Mouse (Mus musculus): Measurements from ENCODE around the gene Nrp2. TPM values are rescaled to one million over a fixed set of nuclear protein-coding genes. Genes with fewer than 3 reads are reported as not detected.
A peak's percentile ranks its signal among the peaks of the same experiment; 100 is the strongest.

The Nrp2 gene
- polyA plus RNA-seq, 1 experiment from 2014 or later, result 10.5 TPM

- Histone ChIP-seq H3K4me3 (no peak overlapping the region), H3K27me3 (ENCODE audit: poor library complexity, severe bottlenecking) (peaks cover 49% of the 10 kb centered on the region), H3K4me1 (peaks cover 58% of the 10 kb centered on the region), H3K9me3 (no peaks in the 10 kb centered on the region), H3K36me3 (replicated peaks) (peaks cover 8% of the 10 kb centered on the region; the same call in 1 of the 2 replicates), H3K27ac (peak overlapping the region; percentile 30; the same call in 1 of the 2 replicates)
- DNase-seq (ENCODE audit: extremely low spot score, low spot score), result no peak
- WGBS, result 75% methylated on average over 3 of the region's 3 CpGs
Observed at GRCm38 (mm10) chr1:62720176-62720575, 17.1 kb downstream of the Nrp2 start.

GRCm38 (mm10) chr1:62720727-62721705, 17.9 kb downstream of the Nrp2 start:
- H3K4me1 ChIP-seq, result peaks cover 55% of the 10 kb centered on the region
- DNase-seq (ENCODE audit: extremely low spot score, low spot score), result no peak
- 55% methylated on average over 13 of the region's 13 CpGs for WGBS
- H3K4me3 ChIP-seq, result no peak overlapping the region
- no peaks in the 10 kb centered on the region for H3K9me3 ChIP-seq
- peaks cover 8% of the 10 kb centered on the region; the same call in 1 of the 2 replicates for H3K36me3 ChIP-seq (replicated peaks)
- H3K27ac ChIP-seq, result peak overlapping the region; percentile 30
- H3K27me3 ChIP-seq (ENCODE audit: poor library complexity, severe bottlenecking), result peaks cover 44% of the 10 kb centered on the region

- Histone ChIP-seq H3K4me1 (peaks cover 47% of the 10 kb centered on the region), H3K36me3 (replicated peaks) (peaks cover 8% of the 10 kb centered on the region; the same call in 1 of the 2 replicates), H3K4me3 (no peak overlapping the region), H3K9me3 (no peaks in the 10 kb centered on the region), H3K27ac (0 out of 2 replicates have a peak overlapping the region, but pooled peaks have one; percentile 35), H3K27me3 (ENCODE audit: poor library complexity, severe bottlenecking) (peaks cover 39% of the 10 kb centered on the region)
- WGBS, result 83% methylated on average over 7 of the region's 7 CpGs
- no peak for DNase-seq (ENCODE audit: extremely low spot score, low spot score)
Observed at GRCm38 (mm10) chr1:62721706-62722187, 18.7 kb downstream of the Nrp2 start.

- Histone ChIP-seq H3K4me3 (no peak overlapping the region), H3K36me3 (replicated peaks) (peaks cover 8% of the 10 kb centered on the region; the same call in 1 of the 2 replicates), H3K27ac (no peak overlapping the region), H3K9me3 (no peaks in the 10 kb centered on the region), H3K4me1 (peaks cover 44% of the 10 kb centered on the region), H3K27me3 (ENCODE audit: poor library complexity, severe bottlenecking) (peaks cover 31% of the 10 kb centered on the region)
- 67% methylated on average over 8 of the region's 8 CpGs for WGBS
- no peak for DNase-seq (ENCODE audit: extremely low spot score, low spot score)
Observed at GRCm38 (mm10) chr1:62722526-62722925, 19.4 kb downstream of the Nrp2 start.

GRCm38 (mm10) chr1:62723891-62724290, 20.8 kb downstream of the Nrp2 start:
- H3K4me3 ChIP-seq, result no peak overlapping the region
- peaks cover 40% of the 10 kb centered on the region for H3K4me1 ChIP-seq
- no peak for DNase-seq (ENCODE audit: extremely low spot score, low spot score)
- WGBS, result 86% methylated on average over 5 of the region's 5 CpGs
- peaks cover 18% of the 10 kb centered on the region for H3K27me3 ChIP-seq (ENCODE audit: poor library complexity, severe bottlenecking)
- peak overlapping the region; percentile 44; the same call in 1 of the 2 replicates for H3K27ac ChIP-seq
- H3K9me3 ChIP-seq, result no peaks in the 10 kb centered on the region
- peaks cover 8% of the 10 kb centered on the region; the same call in 1 of the 2 replicates for H3K36me3 ChIP-seq (replicated peaks)

- peaks cover 8% of the 10 kb centered on the region; the same call in 1 of the 2 replicates for H3K36me3 ChIP-seq (replicated peaks)
- WGBS, result 75% methylated on average over 6 of the region's 6 CpGs
- peaks cover 47% of the 10 kb centered on the region for H3K4me1 ChIP-seq
- H3K27ac ChIP-seq, result peak overlapping the region; percentile 44; the same call in 1 of the 2 replicates
- H3K27me3 ChIP-seq (ENCODE audit: poor library complexity, severe bottlenecking), result peaks cover 11% of the 10 kb centered on the region
- H3K4me3 ChIP-seq, result no peak overlapping the region
- no peak for DNase-seq (ENCODE audit: extremely low spot score, low spot score)
- H3K9me3 ChIP-seq, result no peaks in the 10 kb centered on the region
Observed at GRCm38 (mm10) chr1:62724461-62725021, 21.5 kb downstream of the Nrp2 start.

- Histone ChIP-seq H3K27me3 (ENCODE audit: poor library complexity, severe bottlenecking) (peaks cover 5% of the 10 kb centered on the region), H3K4me3 (no peak overlapping the region), H3K27ac (no peak overlapping the region), H3K9me3 (no peaks in the 10 kb centered on the region), H3K4me1 (peaks cover 49% of the 10 kb centered on the region), H3K36me3 (replicated peaks) (peaks cover 8% of the 10 kb centered on the region; the same call in 1 of the 2 replicates)
- DNase-seq (ENCODE audit: extremely low spot score, low spot score), result no peak
- WGBS, result 89% methylated on average over 10 of the region's 10 CpGs
Observed at GRCm38 (mm10) chr1:62725032-62725678, 22.1 kb downstream of the Nrp2 start.

- 63% methylated on average over 4 of the region's 4 CpGs for WGBS
- Histone ChIP-seq H3K27me3 (ENCODE audit: poor library complexity, severe bottlenecking) (no peaks in the 10 kb centered on the region), H3K36me3 (replicated peaks) (peaks cover 8% of the 10 kb centered on the region; the same call in 1 of the 2 replicates), H3K4me3 (no peak overlapping the region), H3K9me3 (no peaks in the 10 kb centered on the region), H3K4me1 (peaks cover 32% of the 10 kb centered on the region), H3K27ac (no peak overlapping the region)
- DNase-seq (ENCODE audit: extremely low spot score, low spot score), result no peak
Observed at GRCm38 (mm10) chr1:62727191-62727590, 24.1 kb downstream of the Nrp2 start.

- peaks cover 36% of the 10 kb centered on the region for H3K4me1 ChIP-seq
- H3K27me3 ChIP-seq (ENCODE audit: poor library complexity, severe bottlenecking), result no peaks in the 10 kb centered on the region
- WGBS, result 69% methylated on average over 6 of the region's 6 CpGs
- no peaks in the 10 kb centered on the region for H3K9me3 ChIP-seq
- H3K36me3 ChIP-seq (replicated peaks), result 0 out of 2 replicates have a peak, but pooled peaks cover under 1% of the 10 kb centered on the region
- H3K27ac ChIP-seq, result no peak overlapping the region; the same call in 1 of the 2 replicates
- DNase-seq (ENCODE audit: extremely low spot score, low spot score), result no peak
- H3K4me3 ChIP-seq, result no peak overlapping the region
Observed at GRCm38 (mm10) chr1:62728421-62728820, 25.3 kb downstream of the Nrp2 start.

GRCm38 (mm10) chr1:62728926-62729325, 25.8 kb downstream of the Nrp2 start:
- no peak overlapping the region for H3K4me3 ChIP-seq
- H3K27ac ChIP-seq, result no peak overlapping the region; the same call in 1 of the 2 replicates
- 75% methylated on average over 9 of the region's 9 CpGs for WGBS
- H3K27me3 ChIP-seq (ENCODE audit: poor library complexity, severe bottlenecking), result no peaks in the 10 kb centered on the region
- H3K36me3 ChIP-seq (replicated peaks), result no peaks in the 10 kb centered on the region
- H3K4me1 ChIP-seq, result peaks cover 39% of the 10 kb centered on the region
- no peak for DNase-seq (ENCODE audit: extremely low spot score, low spot score)
- H3K9me3 ChIP-seq, result no peaks in the 10 kb centered on the region

GRCm38 (mm10) chr1:62729345-62730150, 26.5 kb downstream of the Nrp2 start:
- no peak overlapping the region for H3K4me3 ChIP-seq
- peaks cover 45% of the 10 kb centered on the region for H3K4me1 ChIP-seq
- H3K27me3 ChIP-seq (ENCODE audit: poor library complexity, severe bottlenecking), result no peaks in the 10 kb centered on the region
- no peaks in the 10 kb centered on the region for H3K9me3 ChIP-seq
- WGBS, result 58% methylated on average over 13 of the region's 13 CpGs
- H3K27ac ChIP-seq, result 0 out of 2 replicates have a peak overlapping the region, but pooled peaks have one; percentile 12
- no peak for DNase-seq (ENCODE audit: extremely low spot score, low spot score)
- H3K36me3 ChIP-seq (replicated peaks), result no peaks in the 10 kb centered on the region

All from forebrain, embryonic 10.5 days (tissue).